Mouse (Mus musculus) retina, adult 2 months (tissue): ENCODE results near the gene Vps13c.
A peak's percentile ranks its signal among the peaks of the same experiment; 100 is the strongest.

Experiments
- DNase-seq: peaks from one replicate; pipeline ENCODE4 v3.0.0-alpha.2; 2012; ENCODE audit warnings: low read depth, low spot score

Gene Vps13c

GRCm38 (mm10) chr9:67839981-67840859 lies at the start of gene Vps13c:
Gene Vps13c (plus strand): TSS chr9:67840396.
- DNase-seq = peak; percentile 60

DNA sequence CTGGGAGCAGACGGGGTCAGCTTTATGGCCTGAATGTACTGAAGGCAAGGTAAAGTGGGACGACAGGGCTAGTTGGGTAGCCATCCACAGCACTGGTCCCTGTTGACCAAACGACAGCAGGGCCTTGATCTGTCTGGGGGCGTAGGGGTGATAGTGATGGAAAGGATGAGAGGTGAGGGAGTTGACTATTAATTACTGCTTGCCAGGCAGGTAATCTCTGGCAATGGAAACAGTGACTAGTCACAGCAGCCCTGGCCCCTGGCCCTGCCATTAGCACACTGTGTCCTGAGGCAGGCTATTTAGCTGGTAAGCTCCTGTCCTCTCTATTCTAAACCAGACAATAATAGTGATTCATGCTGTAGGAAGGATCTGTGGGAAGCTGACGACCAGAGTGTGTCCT lies 47.8 kb upstream of the Vps13c start:
- DNase-seq = no peak

DNA sequence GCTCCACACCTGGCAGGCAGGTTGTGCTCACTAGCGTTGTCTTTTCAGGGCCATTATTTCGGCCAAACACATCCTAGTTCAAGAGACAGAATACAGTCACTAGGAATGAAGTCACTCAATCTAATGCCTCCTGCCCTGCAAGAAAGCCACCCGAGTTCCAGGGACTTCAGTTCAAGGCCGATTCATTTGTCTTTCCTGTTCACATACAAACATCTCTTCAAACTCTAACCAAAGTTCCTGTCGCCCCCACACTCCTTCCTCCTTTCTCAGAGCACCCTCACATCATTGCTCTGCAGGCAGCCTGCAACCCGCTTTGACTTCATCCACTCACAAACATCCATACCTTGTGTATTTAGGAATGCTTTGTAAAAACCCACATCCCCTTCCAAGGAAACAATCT lies 46.7 kb upstream of the Vps13c start:
- DNase-seq = no peak

- no peak for DNase-seq
These were observed 46.0 kb upstream of the Vps13c start for GRCm38 (mm10) chr9:67794216-67794615.

GRCm38 (mm10) chr9:67794668-67795067 lies 45.5 kb upstream of the Vps13c start:
- DNase-seq = no peak

DNA sequence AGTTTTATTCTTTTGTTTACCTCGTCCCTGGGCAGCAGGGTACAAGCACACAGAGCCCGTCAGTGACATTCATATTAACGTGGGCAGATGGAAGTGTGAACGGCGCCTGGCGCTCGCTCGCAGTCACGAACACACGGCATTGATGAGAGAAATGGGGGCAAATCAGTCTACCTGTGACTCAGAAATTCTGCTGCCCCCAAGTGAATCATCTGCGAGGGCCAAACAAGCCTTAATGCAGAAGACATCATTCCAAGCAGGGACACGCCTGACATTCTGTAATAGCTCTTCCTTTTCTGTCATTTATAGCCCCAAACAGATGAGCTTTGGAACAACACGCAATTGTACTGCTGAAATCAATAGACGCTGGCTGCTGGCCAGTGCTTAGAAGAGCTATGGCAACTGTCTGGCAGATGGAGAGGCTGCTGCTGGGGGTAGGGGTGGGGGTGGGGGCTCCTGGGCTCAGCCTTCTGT lies 45.0 kb upstream of the Vps13c start:
- no peak for DNase-seq

DNA sequence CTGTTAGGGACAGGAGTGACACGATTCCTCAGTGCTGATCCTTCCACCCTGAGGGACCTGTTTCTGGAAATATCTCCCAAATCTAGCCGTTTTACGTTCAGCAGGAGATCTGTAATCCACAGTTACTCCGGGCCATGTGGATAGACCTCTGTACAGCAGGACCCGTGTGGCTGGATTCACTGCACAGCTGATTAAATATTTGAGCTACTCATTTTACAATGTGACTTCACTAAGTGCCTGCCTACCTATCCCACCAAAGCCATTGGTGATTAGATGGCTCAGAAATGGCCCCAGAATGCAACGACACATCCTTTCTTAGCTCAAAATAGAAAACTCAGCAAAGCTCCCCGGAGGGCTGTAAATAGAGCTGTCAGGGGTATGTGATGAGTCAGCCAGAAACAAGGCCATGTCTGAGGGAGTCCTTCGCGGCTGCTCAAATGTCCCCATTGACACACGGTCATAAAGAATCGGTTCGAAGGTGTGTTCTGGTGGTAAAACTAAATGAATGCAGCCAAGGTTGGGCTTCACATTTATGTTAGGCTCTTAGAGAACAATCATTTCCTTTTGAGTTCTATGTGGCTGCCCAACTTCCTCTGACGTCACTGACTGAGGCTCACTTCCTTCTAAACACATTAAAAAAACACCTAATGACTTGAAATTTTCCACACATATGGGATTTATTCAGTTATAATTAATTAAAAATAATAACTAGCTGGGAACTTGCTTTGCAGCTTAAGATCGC lies 40.9 kb upstream of the Vps13c start:
- no peak for DNase-seq

DNA sequence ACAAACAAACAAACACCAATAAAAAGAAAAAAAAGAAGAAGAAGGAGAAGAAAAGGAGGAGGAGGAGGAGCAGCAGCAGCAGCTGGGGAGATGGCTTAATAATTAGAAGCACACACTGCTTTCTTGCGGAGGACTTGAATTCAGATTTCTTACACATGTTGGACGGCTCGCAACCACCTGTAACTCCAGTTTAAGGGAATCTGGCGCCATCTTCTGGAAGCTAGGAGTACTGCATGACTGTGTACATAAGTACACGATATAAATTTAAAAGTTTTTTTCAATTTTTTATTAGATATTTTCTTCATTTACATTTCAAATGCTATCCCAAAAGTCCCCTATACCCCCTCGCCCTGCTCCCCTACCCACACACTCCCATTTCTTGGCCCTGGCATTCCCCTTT lies 38.0 kb upstream of the Vps13c start:
- peak; percentile 38 for DNase-seq

DNA sequence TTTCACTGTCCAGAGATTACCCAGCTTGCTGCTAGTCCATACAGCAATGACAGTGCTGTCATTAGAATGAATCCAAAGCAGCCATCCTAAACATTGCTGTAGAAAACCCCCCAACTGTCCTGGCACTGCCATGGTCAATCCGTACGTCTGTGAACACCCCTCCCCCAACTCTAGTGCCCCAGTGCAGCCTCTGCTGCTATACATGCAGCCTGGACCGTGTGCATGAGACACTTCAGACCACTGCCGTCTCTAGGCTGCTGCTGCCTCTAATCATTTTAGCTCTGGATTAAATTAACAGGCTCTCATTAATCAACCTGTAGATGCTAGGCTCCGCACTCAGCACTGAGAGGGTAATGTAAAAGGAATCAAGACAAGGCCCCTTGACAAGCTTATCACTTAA lies 33.2 kb upstream of the Vps13c start:
- no peak for DNase-seq

GRCm38 (mm10) chr9:67810527-67810926 lies 29.7 kb upstream of the Vps13c start:
- DNase-seq = no peak

GRCm38 (mm10) chr9:67811116-67811515 lies 29.1 kb upstream of the Vps13c start:
- DNase-seq = no peak

DNA sequence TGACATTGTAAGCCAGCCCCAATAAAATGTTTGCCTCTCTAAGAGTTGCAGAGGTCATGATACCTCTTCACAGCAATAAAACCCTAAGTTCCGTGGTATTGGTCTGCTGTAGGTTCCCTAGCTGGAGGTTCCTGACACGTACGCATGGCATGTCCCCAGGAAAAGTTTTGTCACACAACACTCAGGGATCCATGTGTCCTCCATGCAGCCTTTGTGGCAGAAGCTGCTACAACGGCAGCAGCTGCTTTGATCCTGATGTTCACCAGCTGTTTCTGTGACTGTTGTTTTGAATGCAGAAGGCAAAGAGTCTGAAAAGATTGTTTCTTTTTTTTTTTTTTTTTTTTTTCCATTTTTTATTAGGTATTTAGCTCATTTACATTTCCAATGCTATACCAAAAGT lies 27.0 kb upstream of the Vps13c start:
- no peak for DNase-seq

DNA sequence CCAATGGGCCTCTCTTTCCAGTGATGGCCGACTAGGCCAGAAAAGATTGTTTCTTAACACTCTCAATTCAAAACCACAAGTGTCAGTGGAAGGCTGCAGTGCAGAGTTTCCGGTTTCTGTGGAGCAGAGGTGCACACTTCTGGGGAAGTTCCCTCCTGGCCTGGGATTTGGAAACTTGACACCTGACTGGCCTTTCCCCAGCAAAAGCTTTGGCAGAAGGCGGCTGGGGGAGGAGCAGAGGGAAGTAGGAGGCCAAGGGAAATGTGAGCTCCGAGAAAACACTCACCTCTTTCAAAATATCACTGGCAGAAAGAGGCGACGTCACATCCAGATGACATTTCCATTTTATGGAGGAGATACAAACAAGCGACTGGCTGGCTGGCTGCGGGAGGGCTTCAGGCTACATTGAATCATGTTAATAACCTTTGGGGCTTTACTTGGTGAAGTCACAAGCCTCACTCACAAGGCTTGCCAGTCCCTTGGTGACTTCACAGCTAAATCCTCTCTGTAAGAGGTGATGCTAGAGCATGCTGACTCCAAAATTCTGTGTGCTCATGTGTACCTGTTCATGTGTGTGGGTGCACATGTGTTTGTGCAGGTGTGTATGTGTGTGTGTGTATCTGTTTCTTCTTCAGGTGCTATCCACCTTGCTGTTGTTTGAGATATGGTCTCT lies 26.4 kb upstream of the Vps13c start:
- no peak for DNase-seq

DNA sequence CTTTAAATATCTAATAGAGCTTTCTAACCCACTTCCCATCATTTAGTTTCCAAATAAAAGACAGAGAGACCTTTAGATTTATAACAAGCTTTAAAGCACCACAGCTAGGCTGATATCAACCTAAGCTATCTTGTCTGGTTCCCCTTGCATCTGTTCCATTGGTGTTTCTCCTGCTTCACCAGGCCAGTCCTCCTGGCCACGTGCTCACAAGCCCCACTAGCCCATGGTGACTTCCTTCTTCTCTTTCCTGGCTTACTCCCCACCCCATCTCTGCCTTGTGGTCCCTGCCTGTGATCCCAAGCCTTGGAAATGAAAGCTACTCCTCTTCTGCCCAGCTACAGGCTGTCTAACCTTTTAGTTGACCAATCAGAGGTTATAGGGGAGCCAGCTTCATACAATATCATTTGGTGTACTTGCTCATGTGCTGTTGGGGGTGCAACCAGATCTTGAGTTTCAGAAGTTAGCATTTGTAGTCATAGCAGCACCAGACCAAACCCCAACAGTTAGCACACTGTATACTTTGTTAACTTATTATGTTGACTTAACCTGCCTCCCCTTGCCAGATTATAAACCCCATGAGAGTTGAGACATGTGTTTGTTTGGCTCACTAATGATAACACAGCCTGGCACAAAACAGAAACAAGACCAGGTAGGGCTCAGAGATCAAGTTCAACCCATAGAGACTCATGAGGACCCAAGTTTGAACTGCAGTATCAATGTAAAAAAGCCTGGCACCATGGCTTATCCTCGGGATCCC lies 23.8 kb upstream of the Vps13c start:
- DNase-seq = no peak

GRCm38 (mm10) chr9:67817898-67818667 lies 22.1 kb upstream of the Vps13c start:
- DNase-seq = no peak

GRCm38 (mm10) chr9:67818668-67818950 lies 21.6 kb upstream of the Vps13c start:
- DNase-seq = no peak

DNA sequence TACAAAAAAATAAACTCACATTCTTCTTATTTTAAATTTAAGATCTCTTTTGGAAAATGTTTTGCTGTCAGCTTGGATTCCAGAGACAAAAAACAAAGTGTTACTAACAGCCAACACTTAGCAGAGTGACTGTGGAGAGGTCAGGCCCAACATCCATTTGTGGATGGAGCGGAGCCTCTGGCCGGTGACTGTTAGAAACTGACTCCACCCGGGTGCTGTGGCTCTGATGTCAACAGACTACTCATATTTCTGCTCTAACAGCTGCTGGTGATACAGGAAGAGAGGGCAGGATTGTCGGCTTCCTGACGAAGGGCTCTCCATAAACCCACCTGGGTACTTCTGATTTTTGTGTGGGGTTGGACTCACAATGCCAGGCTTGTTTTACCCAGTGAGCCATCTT lies 17.1 kb upstream of the Vps13c start:
- no peak for DNase-seq

GRCm38 (mm10) chr9:67825527-67825926 lies 14.7 kb upstream of the Vps13c start:
- no peak for DNase-seq

DNA sequence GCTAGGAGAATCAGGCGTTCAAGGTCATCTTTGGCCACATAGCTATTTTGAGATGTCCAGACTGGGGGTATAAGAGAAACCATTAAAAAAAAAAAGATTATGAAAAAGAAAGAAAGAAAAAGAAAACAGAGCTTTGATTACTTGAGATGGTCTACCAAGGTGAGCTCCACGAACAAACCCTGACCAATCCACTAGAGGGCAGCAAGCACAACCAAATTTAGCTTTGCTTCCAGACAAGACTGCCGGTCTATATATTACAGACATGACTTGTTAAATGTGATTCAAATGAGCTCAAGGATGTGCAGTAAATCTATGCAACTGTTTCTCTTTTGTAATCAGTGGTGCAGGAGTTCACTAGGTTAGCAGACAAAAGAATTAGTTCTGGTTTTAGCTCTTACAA lies 12.0 kb upstream of the Vps13c start:
- DNase-seq = no peak

- no peak for DNase-seq
These were observed 9.5 kb upstream of the Vps13c start for GRCm38 (mm10) chr9:67830411-67831358.
